8 mouse cellular contexts compared by ENCODE assay signal in the genomic region with DNA sequence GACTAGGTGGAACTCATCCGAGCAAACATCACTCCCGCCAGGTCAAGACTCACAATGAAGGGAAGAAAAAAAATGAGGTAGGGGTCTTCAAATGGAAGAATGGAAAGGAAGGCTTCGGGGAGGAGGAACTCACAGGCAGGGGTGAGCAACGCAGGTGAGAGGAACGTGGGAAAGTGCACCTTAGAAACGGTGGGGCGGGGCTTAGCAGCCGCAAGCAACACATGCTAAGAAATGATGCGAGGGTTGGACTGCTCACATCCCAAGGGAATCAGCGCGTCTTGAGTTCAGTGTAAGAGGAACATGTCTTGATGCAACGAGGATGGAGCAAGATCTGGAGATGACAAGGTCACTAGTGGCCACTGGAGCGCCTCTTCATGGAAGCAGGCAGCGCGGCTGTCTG.
A peak's percentile ranks its signal among the peaks of the same experiment; 100 is the strongest.
DNase-seq lines count a peak whose midpoint lies in the region; ATAC-seq lines count a peak whose summit lies in the region.

No protein-coding gene starts in this region.

- H3K9me3 ChIP-seq in embryonic facial prominence, embryonic 14.5 days (ENCODE audit: control insufficient read depth, low read length) = no peaks in the 10 kb centered on the region
- no peaks in the 10 kb centered on the region for H3K9me3 ChIP-seq in liver, embryonic 15.5 days (replicated peaks)

- WGBS in embryonic facial prominence, embryonic 14.5 days = 68% methylated on average over 15 of the region's 15 CpGs
- 48% methylated on average over 15 of the region's 15 CpGs for WGBS in liver, embryonic 15.5 days (ENCODE audit: insufficient replicate concordance)

- ATAC-seq in embryonic facial prominence, embryonic 14.5 days (ENCODE audit: low read depth) = no peak
- no peak for ATAC-seq in liver, embryonic 15.5 days (ENCODE audit: insufficient read depth)

- H3K9ac ChIP-seq in embryonic facial prominence, embryonic 14.5 days (ENCODE audit: low read depth, low read length) = no peak overlapping the region
- no peak overlapping the region for H3K9ac ChIP-seq in liver, embryonic 15.5 days

- peaks cover 9% of the 10 kb centered on the region for H3K4me1 ChIP-seq in embryonic facial prominence, embryonic 14.5 days (ENCODE audit: control insufficient read depth, insufficient read depth, low read length)
- H3K4me1 ChIP-seq in liver, embryonic 15.5 days (replicated peaks) = peaks cover 30% of the 10 kb centered on the region

- H3K27ac ChIP-seq in embryonic facial prominence, embryonic 14.5 days (replicated peaks; ENCODE audit: low read depth, low read length) = no peak overlapping the region
- no peak overlapping the region for H3K27ac ChIP-seq in liver, embryonic 15.5 days (replicated peaks)

- DNase-seq in heart, adult 11 months = peak; percentile 83
- DNase-seq in heart, postnatal 4 days = no peak
- peak; percentile 6 to 41 for DNase-seq in kidney, postnatal 25 days
- no peak for DNase-seq in kidney, adult 11 months
- no peak for DNase-seq in embryonic facial prominence, embryonic 14.5 days (ENCODE audit: low spot score)
- DNase-seq in cerebellum, postnatal 14 days = no peak
- DNase-seq in cerebellum, postnatal 36 days = no peak

- no peak overlapping the region for H3K4me3 ChIP-seq in embryonic facial prominence, embryonic 14.5 days (ENCODE audit: low read depth, low read length)
- H3K4me3 ChIP-seq in liver, embryonic 15.5 days (replicated peaks) = 0 out of 2 replicates have a peak overlapping the region, but pooled peaks have one; percentile 21

- no peaks in the 10 kb centered on the region for H3K27me3 ChIP-seq in embryonic facial prominence, embryonic 14.5 days (replicated peaks; ENCODE audit: control insufficient read depth, insufficient read depth, low read length)
- no peaks in the 10 kb centered on the region for H3K27me3 ChIP-seq in liver, embryonic 15.5 days

- no peaks in the 10 kb centered on the region for H3K36me3 ChIP-seq in embryonic facial prominence, embryonic 14.5 days (ENCODE audit: control insufficient read depth, insufficient read depth, low read length)
- no peaks in the 10 kb centered on the region for H3K36me3 ChIP-seq in liver, embryonic 15.5 days (replicated peaks)

- H3K4me2 ChIP-seq in embryonic facial prominence, embryonic 14.5 days (ENCODE audit: low read depth, low read length) = peak overlapping the region; percentile 24; the same call in 1 of the 2 replicates
- H3K4me2 ChIP-seq in liver, embryonic 15.5 days = peak overlapping the region; percentile 49

Comparison
In these comparisons a context has a peak if more than half of its experiments do, and no peak if none do; other contexts are left out.
1. DNase-seq: peak in heart, adult 11 months (single experiment) and kidney, postnatal 25 days (2 of 2); none in heart, postnatal 4 days (single experiment), kidney, adult 11 months (single experiment), embryonic facial prominence, embryonic 14.5 days (single experiment), cerebellum, postnatal 14 days (0 of 2) and cerebellum, postnatal 36 days (0 of 2).